Mouse (Mus musculus): ENCODE measurements at regions not wholly inside any gene's neighbourhood (a gene's known extent, or its start where the extent isn't known, plus 50 kb on each side); places are given as distances from the start of the nearest gene placed in this dataset.

GRCm38 (mm10) chr2:178597084-178597470, 166.7 kb downstream of the Cdh26 start:
- no peak for DNase-seq

GRCm38 (mm10) chr2:178598371-178598770, 168.0 kb downstream of the Cdh26 start:
- no peak for DNase-seq

- no peak for DNase-seq
These were observed 168.5 kb downstream of the Cdh26 start for GRCm38 (mm10) chr2:178598836-178599235.

- DNase-seq = no peak
These were observed 173.1 kb downstream of the Cdh26 start for GRCm38 (mm10) chr2:178603443-178603842.

- peak; percentile 87 for DNase-seq
These were observed 176.4 kb downstream of the Cdh26 start for GRCm38 (mm10) chr2:178606733-178607132.

- no peak for DNase-seq
These were observed 180.1 kb downstream of the Cdh26 start for GRCm38 (mm10) chr2:178610211-178610975.

- DNase-seq = no peak
These were observed 184.4 kb downstream of the Cdh26 start for GRCm38 (mm10) chr2:178614761-178615160.

- DNase-seq = no peak
These were observed 192.5 kb downstream of the Cdh26 start for GRCm38 (mm10) chr2:178622801-178623200.

GRCm38 (mm10) chr2:178624475-178624874, 194.1 kb downstream of the Cdh26 start:
- DNase-seq = no peak

- no peak for DNase-seq
These were observed 194.6 kb downstream of the Cdh26 start for GRCm38 (mm10) chr2:178624907-178625306.

- peak; percentile 52 for DNase-seq
These were observed 199.4 kb downstream of the Cdh26 start for GRCm38 (mm10) chr2:178629756-178630155.

GRCm38 (mm10) chr2:178630511-178630910, 200.2 kb downstream of the Cdh26 start:
- DNase-seq = no peak

- peak; percentile 35 for DNase-seq
These were observed 201.0 kb downstream of the Cdh26 start for GRCm38 (mm10) chr2:178631336-178631735.

- peak; percentile 13 for DNase-seq
These were observed 201.6 kb downstream of the Cdh26 start for GRCm38 (mm10) chr2:178631966-178632365.

- no peak for DNase-seq
These were observed 202.7 kb downstream of the Cdh26 start for GRCm38 (mm10) chr2:178632831-178633585.

GRCm38 (mm10) chr2:178634116-178634515, 203.8 kb downstream of the Cdh26 start:
- no peak for DNase-seq

GRCm38 (mm10) chr2:178635685-178636084, 205.4 kb downstream of the Cdh26 start:
- DNase-seq = peak; percentile 33

- DNase-seq = no peak
These were observed 206.6 kb downstream of the Cdh26 start for GRCm38 (mm10) chr2:178636901-178637300.

- peak; percentile 29 for DNase-seq
These were observed 212.1 kb downstream of the Cdh26 start for GRCm38 (mm10) chr2:178642137-178643052.

GRCm38 (mm10) chr2:178643053-178643402, 212.7 kb downstream of the Cdh26 start:
- DNase-seq = no peak

- DNase-seq = no peak
These were observed 213.5 kb downstream of the Cdh26 start for GRCm38 (mm10) chr2:178643841-178644240.

GRCm38 (mm10) chr2:178660071-178660470, 229.7 kb downstream of the Cdh26 start:
- DNase-seq = no peak

GRCm38 (mm10) chr2:178662396-178662795, 232.1 kb downstream of the Cdh26 start:
- peak; percentile 41 for DNase-seq
